Mouse (Mus musculus) CD4-positive helper T cell, adult 2 months (primary cell): ENCODE data around the gene Reps1.

Source experiments
- DNase-seq: peaks from one replicate; pipeline ENCODE4 v3.0.0-alpha.2; 2012; ENCODE audit warnings: low read depth, missing footprints, low spot score

Reps1 gene

DNA sequence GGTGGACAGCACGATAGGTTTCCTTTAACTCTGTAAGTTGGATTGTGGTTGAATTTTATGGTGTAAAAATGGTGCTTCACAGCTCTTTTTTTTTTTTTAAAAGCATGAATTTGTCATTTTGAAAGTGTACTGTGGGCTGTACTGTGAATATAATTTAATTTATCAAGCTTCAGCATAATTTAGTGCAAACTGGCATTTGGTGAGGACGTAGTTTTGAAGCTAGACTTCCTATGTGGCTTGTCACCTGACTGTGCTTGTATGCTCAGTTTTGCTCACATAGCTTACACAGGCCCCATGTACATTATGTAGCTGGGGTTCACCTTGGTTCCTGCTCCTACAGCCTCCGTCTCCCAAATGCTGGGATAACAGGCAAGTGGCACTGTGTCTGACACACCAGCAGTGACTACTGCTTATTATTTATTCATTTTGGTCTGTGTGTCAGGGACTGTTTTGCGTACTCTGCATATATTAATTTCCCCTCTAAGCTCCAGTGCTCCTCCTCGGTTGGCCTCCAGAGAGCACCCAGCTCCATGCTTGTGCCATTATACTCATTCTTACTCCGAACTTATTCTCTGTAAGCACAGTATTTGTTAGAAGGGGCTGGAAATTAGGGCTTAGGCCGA is 9.1 kb downstream of the Reps1 start:
- peak; percentile 46 for DNase-seq

DNA sequence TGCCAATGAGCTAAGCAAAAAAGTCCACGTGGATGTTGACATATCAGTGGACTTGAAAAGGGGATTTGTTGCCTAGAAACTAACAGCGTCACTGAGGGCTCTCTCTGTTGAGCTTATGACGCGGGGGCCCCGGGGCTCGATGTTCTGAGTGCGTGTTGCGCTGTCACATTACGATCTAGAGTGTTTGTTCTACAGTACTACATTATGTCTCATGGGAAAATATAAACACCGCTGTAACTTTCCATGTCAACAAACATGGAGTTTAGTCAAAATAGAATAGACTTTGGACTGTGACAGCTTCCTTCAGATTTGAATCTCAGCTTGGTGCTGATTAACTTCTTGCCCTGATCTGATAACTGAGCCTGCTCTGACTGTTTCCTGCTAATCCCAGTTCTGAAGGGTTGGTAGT is 10.4 kb downstream of the Reps1 start:
- no peak for DNase-seq

DNA sequence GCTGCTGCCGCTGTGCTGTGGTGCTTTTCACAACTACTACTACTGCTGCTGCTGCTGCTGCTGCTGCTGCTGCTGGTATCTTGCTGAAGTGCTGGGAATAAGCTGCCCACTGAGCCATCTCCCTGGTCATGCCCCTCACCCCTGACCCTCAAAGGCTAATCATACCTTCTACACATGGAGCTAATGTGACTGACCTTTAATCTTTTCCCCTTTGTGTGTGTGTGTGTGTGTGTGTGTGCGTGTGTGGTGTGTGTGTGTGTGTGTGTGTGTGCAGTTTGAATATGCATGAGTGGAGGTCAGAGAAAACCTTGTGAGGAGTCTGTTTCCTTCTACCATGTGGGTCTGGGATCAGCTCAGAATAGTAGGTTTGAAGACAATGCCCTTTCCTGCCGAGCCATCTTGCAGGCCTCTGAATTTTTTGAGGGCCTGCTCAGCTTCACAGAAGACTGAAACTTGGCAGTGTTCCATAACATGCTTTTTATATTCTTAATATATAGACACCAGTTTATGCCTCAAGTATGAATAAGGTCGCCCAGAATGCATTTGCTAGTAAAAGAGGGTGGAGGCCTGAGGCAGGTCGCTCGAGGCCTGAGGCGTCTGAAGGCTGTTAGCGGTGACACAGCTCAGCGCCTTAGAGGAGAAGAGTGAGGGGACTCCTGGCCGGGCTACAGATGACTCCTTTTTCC is 12.2 kb downstream of the Reps1 start:
- no peak for DNase-seq

DNA sequence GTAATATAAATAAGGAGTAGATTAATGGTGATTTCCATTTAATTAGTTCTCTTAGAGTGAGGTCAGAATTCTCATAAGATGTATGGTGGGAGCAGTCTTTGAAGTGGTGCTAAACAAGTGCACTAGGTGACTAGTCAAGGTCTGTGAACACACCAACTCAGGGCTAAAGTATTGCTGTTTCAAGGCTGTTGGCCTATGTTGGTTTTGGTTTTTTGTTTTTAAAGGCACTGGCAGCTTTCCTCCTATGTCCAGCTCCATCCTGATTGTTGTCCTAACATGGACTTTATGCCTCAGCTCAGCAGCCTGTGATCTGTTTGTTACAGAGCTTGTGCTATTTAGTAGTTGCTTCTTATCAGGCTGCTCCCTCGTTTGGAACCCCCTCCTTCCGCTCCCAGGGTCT is 13.2 kb downstream of the Reps1 start:
- DNase-seq, result no peak

DNA sequence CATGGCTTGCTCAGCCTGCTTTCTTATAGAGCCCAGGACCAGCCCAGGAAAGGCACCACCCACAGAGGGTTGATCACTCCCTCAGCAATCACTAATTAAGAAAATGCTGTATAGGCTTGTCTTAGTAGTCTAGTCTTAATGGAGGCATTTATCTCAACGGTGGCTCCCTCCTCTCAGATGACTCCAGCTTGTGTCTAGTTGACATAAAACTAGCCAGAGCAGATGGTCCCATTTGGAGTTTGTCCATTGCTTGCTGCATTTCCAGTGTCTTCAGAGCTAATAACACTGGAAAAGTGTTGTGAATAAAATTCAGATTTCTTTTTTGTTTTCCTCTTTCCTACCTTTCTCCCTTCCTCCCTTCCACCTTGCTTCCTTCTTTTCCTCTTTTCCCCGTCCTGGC is 13.9 kb downstream of the Reps1 start:
- no peak for DNase-seq

DNA sequence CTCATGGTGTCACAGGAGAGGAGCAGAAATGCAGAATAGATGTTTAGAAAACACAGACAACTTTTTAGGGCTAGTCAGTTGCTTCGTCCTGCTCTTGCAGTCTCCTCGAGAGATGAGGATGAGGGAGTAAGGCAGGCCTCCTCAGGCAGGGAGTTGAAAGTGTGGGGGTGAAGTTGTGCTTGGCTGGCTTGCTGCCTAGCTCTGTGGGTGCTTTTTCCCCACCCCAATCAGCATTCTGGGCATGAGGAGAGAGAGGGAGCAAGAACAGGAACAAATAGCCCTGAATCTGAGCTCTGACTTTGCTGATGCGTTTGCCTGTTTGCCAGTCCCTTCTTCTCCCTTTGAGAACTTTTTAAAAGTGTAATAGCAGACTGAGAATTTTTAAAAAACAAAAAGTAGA is 14.5 kb downstream of the Reps1 start:
- no peak for DNase-seq

DNA sequence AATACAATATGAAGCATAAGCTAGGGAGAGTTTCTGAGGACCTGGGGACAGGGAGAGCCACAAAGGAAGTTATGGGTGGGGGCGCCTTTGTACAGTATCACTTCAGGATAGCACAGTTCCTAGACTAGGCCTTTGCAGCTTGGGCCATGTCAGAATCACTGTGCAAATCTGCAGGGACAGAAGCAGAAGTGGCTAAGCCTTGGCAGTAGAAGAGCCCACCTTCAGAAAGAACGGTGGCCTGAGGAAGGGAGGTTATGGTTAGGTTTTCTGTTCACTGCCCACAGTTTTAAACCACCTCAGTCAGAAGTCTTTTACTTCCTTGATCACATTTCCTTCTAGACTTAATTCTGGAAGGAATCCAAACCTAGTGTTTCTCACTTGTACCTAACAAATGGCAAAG is 15.0 kb downstream of the Reps1 start:
- DNase-seq, result no peak

DNA sequence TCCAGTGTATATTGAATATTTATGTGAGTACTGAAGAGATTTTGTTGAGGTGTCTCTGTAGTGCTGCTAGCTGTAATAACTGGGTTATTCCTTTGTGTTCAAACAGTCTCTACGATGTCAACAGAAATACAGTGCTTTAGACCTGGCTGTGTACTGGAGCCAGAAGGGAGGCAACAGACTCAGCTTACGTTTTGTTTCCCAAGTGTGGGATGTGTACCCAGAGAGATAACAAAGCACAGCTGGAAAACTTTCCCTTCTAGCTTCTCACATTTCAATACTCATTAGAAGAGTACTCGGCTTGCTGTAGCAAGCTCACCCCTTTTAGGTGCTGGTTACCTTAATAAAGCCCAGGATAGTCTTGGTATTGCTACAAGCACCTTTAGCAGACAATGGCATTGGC is 17.2 kb downstream of the Reps1 start:
- no peak for DNase-seq

DNA sequence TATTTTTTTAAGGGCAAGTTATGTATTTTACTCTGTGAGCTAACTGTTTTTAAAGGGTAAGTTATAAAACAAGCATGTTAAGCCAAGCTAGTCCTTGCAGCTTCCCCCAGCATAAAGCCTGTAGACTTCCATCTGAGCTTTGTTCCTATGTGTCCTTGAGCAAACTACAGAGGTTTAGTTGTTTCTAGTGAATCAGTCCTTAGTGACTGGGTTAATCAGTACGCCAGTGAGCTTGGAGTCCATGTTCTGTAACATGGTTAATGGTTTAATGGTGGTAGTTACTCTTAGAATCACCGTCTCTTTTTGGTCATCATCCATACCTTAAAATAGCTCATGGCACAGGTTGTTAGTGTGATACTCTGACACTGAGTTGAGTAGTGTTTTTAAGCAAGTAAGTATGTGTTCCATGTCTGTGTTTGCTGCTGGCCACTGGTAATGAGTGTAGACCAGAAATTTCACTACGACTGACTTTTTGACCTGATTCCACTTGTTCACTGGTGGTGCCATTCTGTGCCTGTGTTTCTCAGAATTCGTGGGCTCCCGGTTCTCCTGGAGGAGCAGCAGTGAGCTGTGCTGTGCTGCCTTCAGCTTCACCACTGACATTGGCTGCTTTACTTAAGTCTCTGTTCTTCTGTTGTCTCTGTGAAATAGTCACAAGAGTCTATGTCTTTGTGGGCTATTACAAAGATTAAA is 18.9 kb downstream of the Reps1 start:
- DNase-seq, result no peak

DNA sequence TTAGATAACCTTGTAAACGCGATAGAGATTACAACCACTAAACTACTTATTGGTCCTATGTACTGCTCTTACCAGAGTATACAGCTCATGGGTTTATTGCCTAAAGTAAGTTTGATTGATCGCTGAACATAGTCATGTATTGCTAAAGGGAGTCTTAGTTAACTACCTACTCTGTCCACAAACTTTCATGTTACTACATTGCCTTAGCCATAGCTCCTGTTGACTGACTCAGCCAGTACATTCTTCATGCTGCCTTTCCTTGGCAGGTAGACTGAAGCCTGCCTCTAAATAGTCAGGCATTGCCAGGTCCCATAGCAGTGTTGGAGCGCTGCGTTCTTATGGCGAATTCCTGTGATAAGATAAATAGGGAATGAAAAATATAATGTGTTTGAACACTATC is 20.2 kb downstream of the Reps1 start:
- DNase-seq, result no peak

DNA sequence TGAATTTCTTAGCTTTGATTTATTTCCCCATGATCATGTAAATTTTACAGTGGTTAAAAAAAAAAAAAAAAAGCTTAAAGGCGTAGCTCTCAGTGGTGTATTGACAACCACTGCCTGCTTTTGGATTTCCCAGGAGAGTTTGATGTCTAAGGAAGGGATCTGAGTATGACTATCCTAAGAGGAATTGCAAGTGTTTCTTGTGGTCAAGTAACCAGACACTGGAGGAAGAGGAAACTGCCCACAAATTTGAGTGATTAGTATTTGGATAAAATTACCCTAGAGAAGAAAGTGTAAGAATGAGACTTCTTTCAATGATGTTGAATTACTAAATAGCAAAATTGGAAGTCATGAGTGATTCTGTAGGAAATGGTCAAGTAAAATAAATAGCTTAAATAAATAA is 25.9 kb downstream of the Reps1 start:
- DNase-seq, result no peak

DNA sequence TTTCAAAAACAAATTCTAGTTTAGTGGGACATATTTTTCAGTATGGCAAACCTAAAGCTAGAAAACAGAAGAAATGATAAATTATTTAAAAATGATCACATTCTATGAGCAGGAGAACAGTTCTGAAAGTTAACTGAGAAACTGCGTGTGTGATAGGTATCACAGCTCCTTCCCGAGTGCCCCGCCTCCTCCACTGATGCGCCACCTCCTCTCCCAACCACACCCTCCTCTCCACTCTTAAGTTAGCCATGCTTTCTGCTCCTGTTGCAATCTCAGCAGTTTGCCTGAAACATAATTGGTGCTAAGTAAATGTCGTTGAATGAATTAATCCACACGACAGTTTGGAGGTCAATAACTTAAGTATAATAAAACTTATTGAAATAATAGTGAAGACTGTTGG is 27.1 kb downstream of the Reps1 start:
- DNase-seq, result no peak

DNA sequence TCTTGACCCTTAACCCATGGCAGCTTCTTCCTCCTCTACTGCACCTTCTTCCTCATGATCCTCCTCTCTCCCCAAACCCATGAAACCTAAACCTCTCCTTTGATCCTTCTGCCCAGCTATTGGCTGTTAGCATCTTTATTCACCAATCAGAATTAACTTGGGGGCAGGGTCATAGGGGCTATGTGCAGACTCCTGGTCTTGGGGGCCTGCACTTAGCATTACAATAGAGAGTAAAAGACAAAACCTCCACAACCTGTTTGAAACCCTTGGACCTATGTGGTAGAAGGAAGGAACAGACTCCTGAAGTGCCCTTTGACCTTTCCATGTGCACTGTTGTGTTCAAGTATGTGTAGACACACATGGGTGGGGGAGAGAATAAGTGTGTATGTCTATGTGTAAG is 35.0 kb downstream of the Reps1 start:
- no peak for DNase-seq

DNA sequence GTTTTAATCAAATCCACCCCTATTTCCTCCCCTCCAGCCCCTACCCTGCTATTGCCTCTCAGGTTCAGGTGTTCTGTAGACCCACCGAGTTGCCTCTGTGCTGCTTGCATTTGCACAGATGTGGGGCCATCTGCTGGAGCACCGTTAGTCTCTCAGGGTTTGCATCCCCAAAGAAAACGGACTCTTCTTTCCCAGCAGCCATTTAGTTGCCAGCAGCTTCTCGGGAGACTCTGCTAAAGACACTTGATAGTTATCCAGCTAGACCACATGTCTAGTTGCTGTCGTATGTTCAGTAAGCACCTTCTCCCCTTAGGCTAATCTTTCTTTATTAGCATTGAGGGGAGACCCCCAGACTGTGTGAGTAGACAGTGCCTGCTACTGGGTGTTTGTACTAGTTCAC is 46.5 kb downstream of the Reps1 start:
- no peak for DNase-seq

DNA sequence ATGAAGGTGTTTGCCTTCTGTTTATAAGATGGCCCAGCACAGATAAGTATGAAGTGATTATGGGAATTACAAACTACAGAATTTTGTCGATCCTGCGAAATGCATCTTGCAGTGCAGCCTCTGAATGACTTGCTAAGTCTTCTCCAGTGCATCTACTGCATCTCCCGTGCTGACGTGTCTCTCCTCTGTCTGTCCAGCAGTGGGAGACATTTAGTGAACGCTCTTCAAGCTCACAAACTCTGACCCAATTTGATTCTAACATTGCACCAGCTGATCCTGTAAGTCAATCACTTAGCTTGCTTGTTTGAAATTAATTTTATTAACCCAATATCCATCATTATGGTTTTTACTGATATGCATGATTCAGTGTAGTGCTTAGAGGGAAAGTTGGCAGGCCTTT is 51.8 kb downstream of the Reps1 start:
- DNase-seq, result peak; percentile 24

DNA sequence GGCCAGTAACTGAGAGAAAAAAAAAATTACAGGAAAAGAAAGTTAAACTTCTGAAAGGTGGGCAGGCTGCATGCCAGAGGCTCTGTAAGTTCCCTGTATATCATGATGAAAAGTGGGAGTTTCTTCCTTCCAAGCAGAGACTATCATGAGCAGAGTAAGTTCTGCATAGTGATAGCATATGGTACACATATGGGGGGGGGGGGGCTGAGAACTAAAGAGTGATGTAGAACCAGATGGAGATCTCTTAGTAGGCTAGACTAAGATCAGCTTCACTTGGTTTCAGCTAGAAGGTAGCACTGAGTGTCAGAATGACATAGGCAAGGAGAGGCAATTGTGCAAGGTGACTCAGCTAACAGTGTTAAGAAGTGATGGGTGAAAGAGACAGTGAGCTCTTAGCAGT is 55.3 kb downstream of the Reps1 start:
- DNase-seq, result no peak

DNA sequence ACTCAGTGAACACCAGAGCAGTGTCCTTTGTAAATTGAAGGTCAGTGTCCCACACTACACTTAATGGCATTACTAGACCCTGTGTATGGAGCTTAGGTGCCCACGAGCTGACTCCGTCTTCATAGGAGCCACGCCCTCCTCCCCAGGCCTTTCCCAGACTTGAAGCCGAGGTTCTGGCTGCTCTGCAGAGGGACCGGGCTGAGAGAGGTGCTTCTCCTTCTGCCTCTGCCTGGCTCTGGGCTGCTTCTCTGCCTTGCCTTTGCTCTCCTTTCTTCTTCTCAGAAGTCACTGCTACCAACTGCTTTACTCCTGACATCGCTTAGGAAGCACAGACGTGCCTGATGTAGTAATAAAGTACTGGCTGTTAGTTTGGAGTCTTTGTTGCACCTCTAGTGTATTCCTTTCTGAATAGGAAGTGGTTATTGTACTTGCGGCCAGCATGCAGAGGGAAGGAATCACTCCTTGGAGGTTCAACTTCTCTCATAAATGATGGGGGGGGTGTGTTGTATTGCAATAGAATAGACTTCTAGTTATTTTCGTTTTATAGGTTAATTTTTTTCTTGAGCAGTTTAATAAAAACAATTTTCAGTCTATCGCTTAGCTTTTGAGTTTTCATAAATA is 57.9 kb downstream of the Reps1 start:
- no peak for DNase-seq

DNA sequence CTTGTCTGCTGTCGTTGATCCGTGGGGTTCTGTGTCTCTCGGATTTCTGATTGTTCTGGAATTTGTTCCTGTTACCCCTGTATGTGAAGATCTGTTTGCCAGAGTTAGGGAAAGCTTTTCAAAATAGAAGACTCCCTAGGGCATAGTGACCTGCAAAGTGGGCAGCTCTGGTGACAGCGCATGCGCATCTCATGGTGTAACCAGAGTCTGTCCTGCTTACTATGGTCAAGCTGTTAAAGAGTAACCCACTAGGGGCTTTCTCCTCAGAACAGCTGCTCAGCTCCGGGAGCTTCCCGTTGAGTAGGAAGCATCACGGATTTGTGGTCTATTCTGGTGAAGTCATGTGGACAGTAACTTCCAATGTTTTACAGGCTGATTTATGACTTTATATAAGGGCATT is 62.7 kb downstream of the Reps1 start:
- DNase-seq, result no peak

DNA sequence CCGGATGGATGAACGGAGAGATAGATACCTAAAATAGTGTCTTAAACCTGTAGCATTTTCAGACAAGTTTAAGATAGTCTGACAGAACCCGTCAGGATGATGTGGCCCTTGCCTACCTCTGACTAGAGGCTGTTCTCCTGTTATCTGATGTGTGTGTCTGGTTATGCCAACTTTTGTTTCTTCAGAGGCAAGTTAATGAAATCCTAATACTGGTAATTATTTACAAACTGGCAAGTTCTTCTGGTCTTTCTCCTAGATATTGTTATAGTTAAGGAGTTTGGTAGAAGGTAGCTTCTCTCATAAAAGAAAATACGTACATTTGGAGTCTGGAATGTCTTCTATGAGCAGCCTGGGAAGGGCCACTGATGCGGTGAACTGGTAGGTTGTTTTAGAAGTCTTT is 74.6 kb downstream of the Reps1 start:
- DNase-seq, result no peak

DNA sequence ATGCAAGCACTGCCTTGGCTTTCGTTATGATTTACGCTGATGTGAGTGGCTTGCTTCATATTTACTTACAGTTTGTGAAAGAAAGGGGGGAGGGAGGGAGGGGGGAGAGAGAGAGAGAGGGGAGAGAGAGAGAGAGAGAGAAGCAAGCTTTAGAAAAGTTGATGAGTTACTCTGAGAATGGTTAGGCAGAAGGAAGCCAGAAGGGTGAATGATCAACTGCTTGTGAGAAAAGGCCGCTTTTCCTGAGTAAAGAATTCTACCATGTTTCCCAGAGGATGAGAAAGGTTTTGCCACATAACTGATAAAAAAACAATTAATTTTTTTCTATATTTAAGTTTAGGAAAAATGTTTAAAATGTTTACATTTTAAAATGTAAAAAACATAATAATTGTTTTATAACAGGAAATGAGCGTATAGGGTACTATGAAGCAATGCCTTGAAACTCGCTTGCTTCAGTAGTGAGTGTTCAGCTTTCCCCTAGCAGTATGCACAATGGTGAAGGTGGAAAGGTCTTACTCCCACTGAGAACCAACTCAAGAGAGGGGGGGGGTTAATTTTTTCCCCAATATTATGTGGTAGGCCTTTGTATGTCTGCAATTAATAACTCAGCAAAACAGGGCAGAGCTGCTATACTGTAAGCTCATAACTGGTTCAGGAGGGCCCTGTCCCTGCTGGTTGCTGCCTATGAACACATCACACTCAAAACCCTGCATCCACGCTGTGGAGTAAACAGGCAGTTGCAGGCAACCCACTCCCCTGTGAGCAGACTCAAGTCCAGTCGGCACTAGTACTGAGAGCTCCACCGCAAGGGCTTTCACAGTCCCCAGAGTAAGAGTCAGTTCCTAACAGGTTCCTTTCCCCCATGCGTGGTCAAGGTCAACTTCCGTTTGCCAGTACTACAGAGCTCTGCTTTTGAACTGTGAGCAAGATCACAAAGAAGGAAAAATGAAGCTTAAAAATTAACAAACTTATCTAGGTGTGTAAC is 76.3 kb downstream of the Reps1 start:
- DNase-seq, result no peak

DNA sequence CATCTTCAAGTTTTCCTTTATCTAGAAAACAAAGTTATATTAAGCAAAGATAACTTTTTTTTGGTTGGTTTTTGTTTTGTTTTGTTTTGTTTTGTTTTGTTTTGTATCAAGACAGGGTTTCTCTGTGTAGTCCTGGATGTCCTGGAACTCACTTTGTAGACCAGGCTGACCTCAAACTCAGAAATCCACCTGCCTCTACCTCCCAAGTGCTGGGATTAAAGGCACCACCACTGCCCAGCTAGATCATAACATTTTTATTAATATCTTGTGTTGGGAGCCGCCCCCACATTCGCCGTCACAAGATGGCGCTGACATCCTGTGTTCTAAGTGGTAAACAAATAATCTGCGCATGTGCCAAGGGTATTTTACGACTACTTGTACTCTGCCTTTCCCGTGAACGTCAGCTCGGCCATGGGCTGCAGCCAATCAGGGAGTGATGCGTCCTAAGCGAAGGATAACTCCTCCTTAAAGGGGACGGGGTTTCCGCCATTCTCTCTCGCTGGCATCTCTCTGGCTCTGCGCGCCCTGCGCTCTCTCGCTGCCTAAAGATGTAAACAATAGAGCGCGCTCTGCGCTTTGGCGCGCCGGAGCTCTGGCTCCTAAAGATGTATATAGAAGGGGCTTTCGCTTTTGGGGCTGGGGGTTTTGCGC is 83.3 kb downstream of the Reps1 start:
- DNase-seq, result peak; percentile 43
